Mouse (Mus musculus) right cerebral cortex, postnatal 36 days (tissue): ENCODE measurements at regions not wholly inside any gene's neighbourhood (a gene's known extent, or its start where the extent isn't known, plus 50 kb on each side); places are given as distances from the start of the nearest gene placed in this dataset.

Source experiments
- DNase-seq, 2 experiments: peaks; one replicate each; pipeline ENCODE4 v3.0.0; 2022; ENCODE audit warnings: low spot score in 2 of 2, mixed read lengths in 1 of 2

DNA sequence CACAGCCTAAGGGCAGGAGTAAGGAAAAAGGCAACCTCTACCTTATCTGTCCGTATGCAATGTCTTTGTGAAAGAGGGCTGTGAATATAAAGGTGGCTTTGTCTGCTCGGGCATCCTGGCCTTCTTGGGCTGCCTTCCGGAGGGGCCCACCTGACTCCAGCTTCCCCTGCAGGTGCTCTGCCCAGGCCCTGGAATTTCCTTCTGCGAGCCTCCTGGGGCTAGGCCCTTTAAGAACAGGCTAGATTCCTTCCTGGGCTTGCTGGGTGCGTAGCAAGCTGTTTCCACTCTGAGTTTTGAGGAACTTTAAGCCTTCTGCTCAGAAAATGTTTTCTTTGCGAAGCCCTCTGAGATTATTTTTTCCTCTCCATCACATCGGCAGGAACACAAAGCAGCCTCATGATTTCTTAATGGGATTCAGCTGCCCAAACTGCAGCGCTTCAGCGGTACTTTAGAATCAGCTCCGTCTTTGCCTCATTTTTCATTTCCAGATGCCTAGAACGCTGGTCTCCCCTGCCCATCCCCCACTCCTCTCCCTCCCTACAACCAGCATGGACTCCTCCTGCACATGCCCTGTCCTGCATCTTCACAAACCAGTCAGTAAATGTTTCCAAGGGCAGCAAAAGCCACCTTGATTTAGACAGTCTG lies 72.9 kb upstream of the Frmd6 start:
- peak in 1 of 2 experiments; percentile 15 for DNase-seq

DNA sequence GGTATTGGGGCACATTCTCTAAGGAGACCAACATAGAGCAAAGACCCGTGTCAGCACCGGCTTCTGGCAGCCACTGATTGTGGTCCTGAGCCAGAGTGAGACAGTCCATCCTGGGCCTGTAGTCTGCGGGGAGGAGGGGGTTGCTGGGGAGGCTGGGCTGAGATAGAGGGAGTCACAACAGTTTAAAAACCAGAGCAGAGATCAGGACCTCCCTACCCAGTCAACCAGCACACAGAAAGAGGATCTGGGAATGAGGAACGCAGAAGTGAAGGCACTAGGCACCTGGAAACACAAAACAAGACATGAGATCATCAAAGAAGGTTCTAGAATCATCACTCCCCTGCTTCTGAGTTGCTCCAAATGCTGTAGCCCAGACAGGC lies 72.4 kb upstream of the Frmd6 start:
- DNase-seq, result no peak

DNA sequence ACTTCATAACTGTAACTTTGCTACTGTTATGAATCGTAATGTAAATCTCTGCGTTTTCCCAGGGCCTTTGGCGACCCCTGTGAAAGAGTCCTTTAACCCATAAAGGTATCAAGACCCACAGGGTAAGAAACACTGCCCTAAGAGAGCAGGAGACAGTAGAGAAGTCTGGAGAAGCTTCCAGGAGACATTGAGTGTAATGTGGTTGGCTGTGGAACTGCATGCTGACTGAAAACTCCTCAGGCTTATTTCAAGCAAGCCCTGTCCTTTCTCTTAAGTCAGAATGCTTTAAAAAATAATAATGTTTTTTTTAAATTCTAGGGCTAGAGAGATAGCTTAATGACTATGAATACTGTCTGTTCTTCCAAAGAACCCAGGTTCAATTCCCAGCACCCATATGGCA lies 71.9 kb upstream of the Frmd6 start:
- DNase-seq, result no peak

DNA sequence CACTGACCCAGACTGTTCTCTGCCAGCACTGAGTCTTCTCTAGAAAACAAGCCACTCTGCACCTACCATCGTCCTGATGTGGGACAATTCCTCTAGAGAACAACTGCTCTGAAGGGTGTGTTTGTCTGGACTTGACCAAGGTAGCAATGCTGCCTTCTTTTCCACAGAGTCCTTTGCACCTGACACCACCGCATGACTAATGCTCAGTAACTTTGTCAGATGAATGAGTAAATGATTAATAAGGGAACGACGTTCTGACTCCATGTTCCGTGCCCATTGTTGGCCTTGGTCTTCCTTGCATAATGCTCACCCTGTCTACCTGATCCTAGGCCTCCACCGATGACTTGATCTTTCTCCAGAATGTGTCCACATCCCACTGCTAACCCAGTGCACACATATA lies 67.2 kb upstream of the Frmd6 start:
- DNase-seq, result no peak

DNA sequence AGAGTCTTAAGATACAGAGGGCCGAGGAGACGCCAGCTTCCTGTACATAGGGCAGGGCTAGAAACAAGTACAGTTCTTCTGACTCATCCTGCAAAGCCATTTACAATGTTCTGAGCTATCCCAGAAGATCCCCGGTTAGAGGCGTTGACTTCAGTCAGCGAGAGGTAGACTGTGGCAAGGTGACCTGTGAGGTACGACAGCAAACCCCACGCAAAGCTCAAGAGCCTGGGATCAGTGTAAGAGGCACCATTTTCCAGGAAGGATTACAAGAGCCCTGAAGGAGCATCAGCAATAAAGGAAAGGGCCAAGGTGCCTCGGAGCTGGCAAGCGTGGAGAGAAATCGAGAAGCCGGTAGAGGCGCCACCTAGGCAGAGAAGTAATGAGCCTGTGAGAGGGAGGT lies 61.8 kb upstream of the Frmd6 start:
- DNase-seq, result no peak

DNA sequence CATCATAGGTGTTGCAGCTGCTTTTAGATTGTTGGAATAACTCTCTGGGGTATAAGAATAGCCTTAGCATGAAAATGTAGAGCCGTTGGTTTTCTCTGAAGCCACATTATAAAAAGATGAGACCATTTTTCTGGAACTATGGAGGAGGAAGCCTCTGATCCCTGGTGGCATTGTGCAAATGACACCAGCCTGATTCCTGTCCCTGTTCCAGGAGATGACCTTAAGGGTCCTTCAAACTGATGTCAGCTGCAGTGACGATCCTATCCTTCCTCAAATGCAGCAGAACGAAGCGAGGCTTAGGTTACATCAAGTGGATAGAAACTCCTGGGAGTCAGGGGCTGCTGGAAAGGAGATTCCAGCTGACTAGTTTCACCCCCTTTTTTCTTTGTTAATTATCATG lies 59.0 kb upstream of the Frmd6 start:
- no peak for DNase-seq

DNA sequence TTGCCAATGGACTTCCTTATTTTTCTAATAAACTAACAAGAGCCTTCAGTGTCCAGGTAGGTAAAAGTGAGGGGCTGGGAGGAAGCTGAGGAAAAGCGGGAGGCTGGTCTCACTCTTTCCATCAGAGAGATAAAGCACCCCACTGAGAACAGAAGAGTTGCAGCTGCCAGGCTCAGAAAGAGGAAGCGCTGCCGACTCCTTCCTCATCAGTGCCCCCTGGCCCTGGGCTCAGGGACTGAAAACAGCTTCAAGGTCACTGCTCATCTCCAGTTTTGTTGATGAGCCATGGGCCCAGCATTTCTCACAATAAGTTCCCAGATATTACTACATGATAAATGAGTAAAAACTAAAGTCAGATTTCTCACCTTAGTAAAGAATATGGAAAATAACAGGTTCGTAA lies 57.4 kb upstream of the Frmd6 start:
- no peak for DNase-seq

DNA sequence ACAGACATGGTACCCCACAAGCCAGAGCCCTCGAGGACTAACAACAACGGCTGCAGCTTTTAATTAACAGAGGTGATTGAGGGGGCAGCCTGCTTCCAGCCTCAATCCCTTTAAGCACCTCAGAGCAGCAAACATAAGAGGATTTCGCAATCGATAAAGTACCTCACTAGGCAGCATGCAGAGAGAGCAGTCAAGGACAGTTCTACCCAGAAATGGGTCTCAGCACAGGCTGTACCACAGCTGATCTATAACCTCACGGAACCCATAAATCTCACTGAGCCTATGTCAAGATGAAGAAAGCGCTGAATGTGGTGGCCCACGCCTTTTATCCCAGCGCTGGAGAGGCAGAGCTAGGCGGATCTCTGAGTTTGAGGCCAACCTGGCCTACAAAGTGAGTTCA lies 56.6 kb upstream of the Frmd6 start:
- DNase-seq, result no peak

DNA sequence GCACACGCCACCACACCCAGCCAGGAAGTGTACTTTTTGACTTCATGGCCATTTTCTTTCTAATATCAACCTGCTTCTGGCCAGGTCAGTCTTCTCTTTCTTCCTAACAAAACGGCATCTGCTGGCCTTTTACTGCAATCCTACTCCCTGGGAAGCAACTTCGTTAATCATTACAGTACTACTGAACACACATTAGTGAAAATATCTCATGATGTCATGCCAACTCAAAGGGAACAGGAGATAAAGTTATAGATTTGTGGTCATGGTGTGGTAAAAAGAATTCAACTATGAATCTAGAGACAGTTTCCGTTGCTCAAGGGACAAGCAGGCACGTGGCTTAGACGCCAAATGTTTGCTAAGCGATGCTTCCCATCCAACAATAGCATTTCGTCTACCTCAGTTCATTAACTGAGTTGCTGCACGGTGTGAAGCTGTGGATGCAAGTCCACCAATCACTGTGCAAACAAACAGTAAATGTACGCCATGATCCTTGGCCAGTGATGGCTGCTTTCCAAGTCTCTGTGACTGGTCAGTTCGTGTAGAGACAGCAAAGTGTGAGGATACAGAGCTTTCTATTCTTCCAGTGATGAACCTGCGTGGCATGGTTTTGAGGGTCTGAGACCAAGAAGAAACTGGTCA lies 55.7 kb upstream of the Frmd6 start:
- DNase-seq, result no peak

DNA sequence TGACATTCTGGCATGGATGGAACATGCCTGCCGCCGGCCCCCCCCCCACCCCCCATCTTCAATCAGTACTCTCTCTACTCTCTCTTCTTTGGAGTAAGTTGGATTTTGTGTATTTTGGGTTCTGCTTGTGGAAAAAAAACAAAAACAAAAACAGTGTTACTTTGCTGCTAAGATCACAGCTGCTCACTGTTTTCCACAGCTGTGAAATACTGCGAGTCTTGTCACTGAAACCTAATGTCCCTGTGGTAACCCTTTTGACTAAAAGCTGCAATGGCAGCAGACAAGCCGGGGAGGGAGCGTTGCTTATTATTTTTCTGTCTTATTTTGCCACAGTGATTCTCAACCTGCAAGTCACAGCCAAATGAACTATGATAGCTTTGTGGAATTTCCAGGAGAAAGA lies 51.3 kb upstream of the Frmd6 start:
- no peak for DNase-seq

DNA sequence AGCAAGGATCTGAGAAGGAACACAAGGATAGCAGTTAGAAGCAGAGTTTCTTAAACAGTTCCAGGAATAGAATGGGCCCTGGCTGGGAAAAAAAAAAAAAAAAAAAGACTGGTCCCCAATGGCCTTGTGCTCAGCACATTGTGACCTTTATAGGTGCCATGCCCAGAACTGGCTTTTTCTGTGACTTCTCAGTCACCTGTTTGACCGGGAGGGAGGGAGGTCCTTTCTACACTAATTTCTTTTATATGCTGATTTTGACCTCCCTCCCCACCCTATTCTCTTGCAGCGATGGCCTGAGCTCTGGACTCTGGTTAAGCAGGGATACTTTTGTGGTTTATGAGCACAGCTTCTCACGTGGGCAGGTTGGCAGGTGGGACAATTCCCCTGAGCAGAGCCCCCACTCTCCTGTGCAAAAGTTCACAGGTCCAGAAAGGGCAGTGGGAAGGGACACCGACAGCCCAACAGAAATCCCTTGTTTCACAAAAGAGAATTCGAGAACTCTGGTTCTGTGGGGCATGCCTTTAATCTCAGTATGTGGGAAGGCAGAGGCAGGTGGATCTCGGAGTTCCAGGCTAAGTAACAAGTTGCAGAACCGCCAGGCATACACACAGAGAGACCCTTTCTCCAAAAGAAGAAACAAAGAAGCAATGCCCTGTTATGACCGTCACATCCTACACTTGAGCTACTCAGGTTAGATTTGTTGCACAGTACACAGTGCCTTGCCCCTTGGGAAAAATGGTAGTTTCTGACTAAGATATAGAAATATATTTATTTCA lies 50.3 kb upstream of the Frmd6 start:
- no peak for DNase-seq
